Mouse (Mus musculus): Measurements from ENCODE around the gene Ntm. TPM values are rescaled to one million over a fixed set of nuclear protein-coding genes. Genes with fewer than 3 reads are reported as not detected.

The Ntm gene
- polyA plus RNA-seq, 1 experiment: 2.5 TPM

DNA sequence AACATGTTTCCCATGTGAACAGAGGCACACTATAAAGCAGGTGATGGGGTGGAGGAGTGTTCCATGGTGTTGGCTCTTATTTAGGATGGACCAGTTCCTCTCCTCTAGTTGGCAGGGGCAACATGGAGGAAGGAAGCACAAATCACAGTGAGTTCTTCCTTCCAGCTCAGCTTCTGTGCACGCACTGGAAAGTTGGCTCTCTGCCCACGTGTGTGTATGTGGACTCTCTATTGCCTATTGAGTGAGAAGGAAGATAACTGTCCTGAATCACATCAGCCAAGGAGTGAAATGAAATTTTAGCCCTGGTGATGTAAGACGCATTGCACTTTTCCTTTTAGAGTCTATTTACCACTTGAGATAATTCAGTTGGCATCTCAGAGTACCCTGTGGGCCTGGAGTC lies 203.0 kb downstream of the Ntm start:
- no peak for DNase-seq (ENCODE audit: low spot score)

GRCm38 (mm10) chr9:29759060-29759459 lies 203.9 kb downstream of the Ntm start:
- no peak for DNase-seq (ENCODE audit: low spot score)

DNA sequence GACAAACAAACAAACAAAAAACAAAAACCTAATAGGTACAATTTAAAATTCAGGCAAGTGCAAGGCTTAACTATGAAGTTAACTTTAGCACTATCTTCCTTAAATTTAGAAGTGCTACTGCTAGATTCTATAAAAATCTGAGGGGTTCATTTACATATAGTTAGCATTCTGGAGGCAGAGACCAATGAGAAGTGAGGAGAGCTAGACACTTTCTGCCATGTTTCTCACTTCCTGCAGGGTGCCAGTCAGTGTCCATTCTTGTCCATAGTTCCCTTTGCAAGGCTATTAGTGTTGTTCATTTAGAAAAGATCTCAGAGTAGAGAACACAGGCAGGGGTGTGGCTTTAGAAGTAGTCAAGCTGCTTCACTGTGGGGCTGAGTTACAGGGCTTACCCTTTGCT lies 208.6 kb downstream of the Ntm start:
- no peak for DNase-seq (ENCODE audit: low spot score)

GRCm38 (mm10) chr9:29751396-29751795 lies 211.5 kb downstream of the Ntm start:
- no peak for DNase-seq (ENCODE audit: low spot score)

DNA sequence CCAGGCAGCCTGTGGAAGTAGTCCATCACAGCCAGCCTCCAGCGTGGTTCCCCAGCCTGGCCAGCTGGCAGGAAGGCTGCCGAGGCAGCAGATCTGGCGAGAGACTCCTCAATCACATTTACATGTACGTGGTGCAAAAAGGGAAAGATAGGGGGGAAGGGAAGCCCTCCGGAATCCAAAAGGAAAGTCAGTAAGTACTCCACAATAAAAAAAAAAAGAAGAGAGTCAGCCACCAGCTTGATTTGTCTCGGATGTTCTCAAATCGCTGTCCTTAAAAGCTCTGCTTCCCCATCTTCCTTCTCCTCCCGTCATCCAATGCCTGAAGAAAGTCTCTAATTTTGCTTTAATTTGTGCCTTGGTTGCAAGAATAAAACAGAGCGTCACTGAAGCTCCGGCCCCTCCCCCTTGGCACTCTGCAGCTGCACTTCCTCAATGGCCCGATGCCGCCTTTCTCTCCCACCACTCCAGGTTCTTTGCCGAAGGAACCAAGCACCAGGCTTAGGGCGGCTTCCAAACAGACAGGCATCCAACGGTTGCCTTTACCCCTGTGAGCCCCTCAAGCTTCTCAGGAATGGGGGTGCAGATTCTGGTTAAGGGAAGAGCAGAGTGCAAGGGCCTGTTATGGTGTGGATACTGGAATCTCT lies 212.4 kb downstream of the Ntm start:
- DNase-seq (ENCODE audit: low spot score): no peak

- no peak for DNase-seq (ENCODE audit: low spot score)
Observed at GRCm38 (mm10) chr9:29748070-29748469, 214.9 kb downstream of the Ntm start.

GRCm38 (mm10) chr9:29738835-29739526 lies 224.0 kb downstream of the Ntm start:
- no peak for DNase-seq (ENCODE audit: low spot score)

- DNase-seq (ENCODE audit: low spot score): no peak
Observed at GRCm38 (mm10) chr9:29736031-29736430, 226.9 kb downstream of the Ntm start.

DNA sequence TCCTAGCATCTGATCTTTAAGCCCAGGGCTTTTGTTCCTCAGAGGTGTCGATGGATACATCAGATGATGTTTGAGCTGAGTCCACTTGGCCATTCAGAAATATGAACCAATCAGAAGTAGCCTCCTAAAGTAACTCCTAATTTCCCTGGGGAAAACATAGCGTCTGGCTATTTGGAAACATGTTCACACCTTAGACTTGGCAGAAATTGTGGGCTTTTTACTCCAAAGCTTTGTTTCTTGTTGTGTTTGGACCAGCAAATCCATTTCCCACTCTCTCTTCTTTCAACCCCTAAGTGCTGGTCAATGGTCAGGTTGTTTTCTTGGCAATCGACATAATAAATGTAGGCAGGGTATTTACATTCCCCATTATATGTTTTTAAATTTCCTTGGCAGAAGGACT lies 230.0 kb downstream of the Ntm start:
- DNase-seq (ENCODE audit: low spot score): no peak

DNA sequence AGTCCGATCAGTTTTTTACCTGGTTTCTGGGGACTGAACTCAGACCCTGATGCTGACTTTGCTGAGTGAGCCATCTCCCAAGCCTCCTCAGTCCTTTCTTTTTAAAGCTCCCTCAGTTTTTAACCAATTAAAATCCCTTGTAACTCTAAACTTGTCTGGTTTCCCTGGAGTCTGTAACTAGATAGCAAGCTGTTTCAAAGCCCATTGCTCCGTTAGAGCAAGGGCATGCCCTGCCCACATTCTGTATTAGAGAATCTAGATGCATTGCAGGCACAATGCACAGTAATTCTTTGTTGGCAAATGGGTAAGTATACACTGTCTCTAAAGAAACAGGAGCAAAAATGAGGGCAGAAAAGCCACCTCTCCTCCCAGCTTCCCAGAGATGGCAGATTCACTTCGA lies 231.3 kb downstream of the Ntm start:
- DNase-seq (ENCODE audit: low spot score): no peak

GRCm38 (mm10) chr9:29727540-29728432 lies 235.2 kb downstream of the Ntm start:
- no peak for DNase-seq (ENCODE audit: low spot score)

- DNase-seq (ENCODE audit: low spot score): no peak
Observed at GRCm38 (mm10) chr9:29721461-29721860, 241.5 kb downstream of the Ntm start.

GRCm38 (mm10) chr9:29716795-29717194 lies 246.1 kb downstream of the Ntm start:
- no peak for DNase-seq (ENCODE audit: low spot score)

DNA sequence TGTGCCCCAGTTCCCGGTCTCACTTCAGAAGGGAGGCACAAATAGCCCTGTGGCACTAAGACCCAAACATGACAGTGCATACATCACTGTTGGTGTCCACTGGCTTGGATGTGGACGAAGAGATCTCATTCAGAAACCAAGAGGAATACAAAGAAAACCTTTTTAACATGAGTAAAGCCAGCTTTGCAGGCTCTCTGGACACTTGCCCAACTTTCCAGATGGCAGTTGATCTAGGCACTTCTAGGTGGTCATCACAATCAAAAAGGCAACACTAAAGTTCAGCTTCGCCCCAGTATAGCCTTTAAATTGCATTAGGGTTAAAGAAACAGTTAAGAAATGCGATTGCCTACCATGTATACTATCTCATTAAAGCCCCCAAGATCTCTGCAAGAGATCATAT lies 264.7 kb downstream of the Ntm start:
- DNase-seq (ENCODE audit: low spot score): no peak

DNA sequence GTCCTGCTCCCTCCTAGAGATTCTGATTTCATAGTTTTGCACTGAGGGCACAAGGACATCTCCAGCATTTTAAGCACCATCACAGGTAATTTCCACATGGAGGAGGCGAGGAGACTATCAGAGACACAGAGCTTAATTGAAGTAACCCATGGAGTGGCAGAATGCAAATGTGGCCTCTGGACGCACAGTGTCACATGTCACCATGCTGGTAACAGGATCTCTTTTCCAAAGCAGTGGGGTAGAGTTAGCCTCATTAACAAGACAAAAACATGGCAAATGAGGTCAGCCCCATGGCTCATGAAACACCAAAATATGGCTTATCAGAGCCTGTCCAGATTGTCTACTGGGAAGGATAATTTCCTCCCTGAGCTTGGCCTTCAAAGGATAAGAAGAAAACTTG lies 268.8 kb downstream of the Ntm start:
- DNase-seq (ENCODE audit: low spot score): no peak

DNA sequence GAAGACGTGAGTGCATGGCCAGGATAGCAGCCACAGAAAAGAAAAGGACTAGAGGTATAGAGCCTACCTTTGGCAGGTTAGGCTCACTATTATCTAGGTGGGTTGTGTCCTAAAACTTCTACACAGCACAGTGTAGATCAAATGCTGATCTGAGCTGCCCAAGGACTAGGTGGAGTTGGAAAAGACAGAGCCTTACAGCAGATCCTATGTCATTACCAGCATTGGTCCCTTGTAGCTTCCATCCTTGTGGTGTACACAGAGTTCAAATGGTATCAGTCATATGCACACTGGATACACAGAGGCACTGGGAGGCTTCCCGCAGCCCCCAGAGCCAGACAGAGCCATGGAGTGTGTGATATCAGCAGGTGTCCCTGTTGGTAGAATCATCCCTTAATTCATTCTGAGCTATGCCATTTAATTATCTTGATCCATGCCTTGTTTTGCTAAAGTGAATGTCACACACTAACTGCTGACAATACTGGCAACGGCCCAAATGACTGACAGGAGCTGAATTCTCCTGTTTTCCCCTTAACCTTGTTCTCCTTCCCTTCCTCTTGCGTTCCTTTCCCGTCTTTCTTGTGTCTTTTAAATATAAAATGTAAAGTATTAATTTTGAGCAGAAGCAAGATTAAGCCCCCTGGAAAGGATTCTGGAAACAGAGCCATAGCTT lies 271.6 kb downstream of the Ntm start:
- no peak for DNase-seq (ENCODE audit: low spot score)

GRCm38 (mm10) chr9:29682224-29682623 lies 280.7 kb downstream of the Ntm start:
- no peak for DNase-seq (ENCODE audit: low spot score)

DNA sequence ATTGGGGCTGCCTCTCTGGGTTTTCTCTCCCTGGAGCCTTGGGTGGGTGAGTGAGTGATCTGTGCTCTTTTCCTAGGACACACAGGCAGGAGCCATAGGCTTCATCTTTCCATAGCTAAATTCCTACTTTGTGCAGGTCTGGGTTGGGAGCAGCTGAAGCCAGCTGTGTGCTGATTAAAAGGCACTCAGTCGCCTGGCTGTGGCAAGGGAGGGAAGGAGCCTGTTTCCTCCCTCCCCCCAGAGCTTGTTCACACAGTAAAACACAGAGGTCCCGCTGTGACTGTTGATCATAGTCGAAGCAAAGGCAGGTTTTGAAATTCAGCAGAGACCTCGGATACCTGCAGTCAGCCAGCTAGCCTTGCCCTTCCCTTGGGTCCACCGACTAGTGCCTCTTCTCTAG lies 282.3 kb downstream of the Ntm start:
- DNase-seq (ENCODE audit: low spot score): no peak

DNA sequence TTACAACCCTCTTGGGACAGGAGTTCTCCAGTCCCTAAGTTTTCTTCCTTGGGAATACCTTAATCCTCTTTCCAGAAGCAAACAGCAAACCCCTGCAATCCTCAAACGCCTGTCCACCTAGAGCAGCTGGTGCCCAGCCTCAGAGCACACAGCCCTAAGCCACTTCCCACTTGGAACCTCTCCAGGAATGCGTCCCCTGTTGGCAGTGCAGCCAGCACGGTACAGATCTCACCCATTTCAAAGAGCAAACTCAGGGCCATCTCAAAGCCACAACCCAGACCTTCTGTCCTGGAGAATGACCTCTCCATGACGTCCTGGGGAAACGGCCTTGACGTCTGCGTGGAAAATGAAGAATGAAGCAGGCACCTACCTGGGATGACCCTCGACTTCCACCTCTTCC lies 289.0 kb downstream of the Ntm start:
- DNase-seq (ENCODE audit: low spot score): no peak

GRCm38 (mm10) chr9:29671861-29672260 lies 291.1 kb downstream of the Ntm start:
- no peak for DNase-seq (ENCODE audit: low spot score)

GRCm38 (mm10) chr9:29663286-29663685 lies 299.7 kb downstream of the Ntm start:
- DNase-seq (ENCODE audit: low spot score): no peak

DNA sequence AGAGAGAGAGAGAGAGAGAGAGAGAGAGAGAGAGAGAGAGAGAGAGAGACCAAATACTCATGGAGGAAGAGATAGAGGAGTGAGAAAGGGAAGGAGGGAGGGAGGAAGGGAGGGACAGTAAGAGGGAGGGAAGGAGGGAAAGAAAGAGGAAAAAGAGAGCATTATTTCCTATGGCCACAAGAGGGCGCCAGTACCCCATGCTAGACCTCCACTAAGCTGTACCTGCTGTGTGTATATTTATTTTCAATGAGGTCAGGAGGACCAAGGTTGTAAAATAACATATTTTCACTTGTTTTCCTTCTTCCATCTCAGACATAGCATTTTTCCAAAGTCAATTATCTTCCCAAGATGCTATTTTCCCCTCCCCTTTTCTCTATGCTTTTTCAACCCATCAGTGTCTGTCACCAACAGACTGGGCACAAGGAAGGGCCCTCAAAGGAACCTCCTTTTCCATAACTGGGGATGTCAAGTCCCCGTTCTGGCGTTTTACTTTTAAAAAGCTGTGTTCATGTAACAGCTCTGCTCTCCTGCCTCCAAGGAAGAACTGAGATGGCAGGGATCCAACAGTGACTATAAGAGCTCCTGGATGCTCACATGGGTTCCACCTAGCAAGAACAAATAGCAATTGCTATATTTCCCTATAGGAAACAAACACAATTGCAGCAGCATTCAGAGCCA lies 301.3 kb downstream of the Ntm start:
- DNase-seq (ENCODE audit: low spot score): no peak

All from urinary bladder, adult 2 months (tissue).